Mouse (Mus musculus) left cerebral cortex, adult 11 months (tissue): ENCODE measurements at regions not wholly inside any gene's neighbourhood (a gene's known extent, or its start where the extent isn't known, plus 50 kb on each side); places are given as distances from the start of the nearest gene placed in this dataset.

Experiments used
- DNase-seq: peaks from one replicate; pipeline ENCODE4 v3.0.0; 2022; ENCODE audit warnings: low spot score

GRCm38 (mm10) chr1:35786241-35786640 lies 282.0 kb upstream of the Hs6st1 start:
- no peak for DNase-seq

DNA sequence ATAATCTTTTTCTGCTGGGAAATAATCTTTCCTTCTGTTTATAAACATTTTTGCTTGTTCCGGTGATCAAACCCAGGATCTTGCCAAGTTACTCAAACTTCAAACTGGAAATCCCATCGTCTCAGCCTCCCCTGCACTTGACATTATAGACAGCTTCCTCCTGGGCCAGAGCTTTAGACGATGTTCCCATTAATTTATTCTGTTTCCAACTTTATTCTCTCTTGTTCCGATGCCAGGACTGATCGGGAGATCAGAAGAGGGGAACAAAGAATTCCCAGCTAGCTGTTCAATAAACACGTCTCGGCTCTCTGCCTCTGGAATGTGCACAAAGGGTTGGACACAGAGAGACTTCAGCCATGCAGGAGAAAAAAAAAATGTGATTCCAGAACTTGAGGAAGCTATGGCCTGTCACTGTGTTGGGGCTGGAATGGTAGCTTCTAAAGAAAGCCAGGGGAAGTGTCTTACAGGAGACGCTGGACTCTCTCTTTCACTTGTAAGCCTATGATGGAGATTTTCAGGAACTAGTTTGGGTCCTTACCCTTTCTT lies 281.5 kb upstream of the Hs6st1 start:
- no peak for DNase-seq

DNA sequence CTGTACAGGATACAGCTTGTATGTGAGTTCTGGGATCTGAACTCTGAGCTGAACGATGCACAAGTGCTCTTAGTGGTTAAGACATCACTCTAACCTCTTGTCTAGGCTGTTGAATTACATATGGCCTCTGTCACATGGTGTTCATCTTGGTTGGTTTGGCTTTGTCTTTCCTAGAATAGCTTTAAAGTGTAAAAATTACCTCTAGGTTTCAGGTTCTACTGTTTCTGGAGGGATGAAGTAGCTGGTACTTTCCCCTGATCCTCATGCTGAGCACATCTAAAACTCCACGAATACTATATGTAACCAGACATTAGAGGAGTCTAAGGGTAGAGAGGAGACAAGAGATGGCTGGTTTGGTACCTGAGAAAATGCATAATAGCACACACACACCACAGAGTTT lies 271.1 kb upstream of the Hs6st1 start:
- no peak for DNase-seq

- no peak for DNase-seq
These were observed 270.7 kb upstream of the Hs6st1 start for GRCm38 (mm10) chr1:35797526-35797925.

DNA sequence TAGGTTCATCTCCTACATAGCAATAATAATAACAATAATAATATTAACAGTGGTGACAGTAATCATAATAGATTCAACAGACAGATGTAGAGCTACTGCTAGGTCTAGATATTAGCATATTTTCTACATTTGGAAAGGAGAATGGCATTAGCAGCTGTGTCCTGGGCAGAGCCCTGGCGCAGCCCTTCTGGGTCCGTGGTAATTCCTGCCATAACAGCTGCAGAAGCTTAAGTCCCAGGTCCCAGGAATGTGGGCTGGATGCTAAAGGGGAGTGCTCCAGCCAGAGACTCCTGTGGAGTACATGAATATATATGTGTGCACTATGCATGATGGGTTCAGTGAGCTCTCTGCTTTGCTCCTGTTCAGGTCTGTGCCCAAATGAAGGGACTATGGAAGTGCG lies 262.7 kb upstream of the Hs6st1 start:
- no peak for DNase-seq

- no peak for DNase-seq
These were observed 261.9 kb upstream of the Hs6st1 start for GRCm38 (mm10) chr1:35806329-35806728.

DNA sequence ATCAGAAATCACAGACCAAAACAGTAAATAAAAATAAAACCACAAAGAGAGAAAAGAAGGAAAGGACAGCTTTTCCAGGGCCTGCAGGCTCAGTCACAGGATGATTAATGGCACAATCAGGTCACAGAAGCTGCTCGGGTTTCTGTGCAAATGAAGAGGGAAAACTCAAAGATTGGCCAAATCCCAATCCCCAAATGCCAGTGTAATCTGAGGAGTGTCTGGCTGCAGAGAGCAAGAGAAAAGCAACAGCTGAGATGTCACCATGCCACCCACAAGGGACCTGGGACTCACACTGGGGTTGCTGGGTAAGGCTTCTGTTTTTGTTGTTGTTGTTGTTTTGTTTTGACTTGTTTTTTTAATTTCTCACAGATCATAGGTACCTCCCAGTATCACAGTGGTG lies 261.5 kb upstream of the Hs6st1 start:
- DNase-seq: no peak

DNA sequence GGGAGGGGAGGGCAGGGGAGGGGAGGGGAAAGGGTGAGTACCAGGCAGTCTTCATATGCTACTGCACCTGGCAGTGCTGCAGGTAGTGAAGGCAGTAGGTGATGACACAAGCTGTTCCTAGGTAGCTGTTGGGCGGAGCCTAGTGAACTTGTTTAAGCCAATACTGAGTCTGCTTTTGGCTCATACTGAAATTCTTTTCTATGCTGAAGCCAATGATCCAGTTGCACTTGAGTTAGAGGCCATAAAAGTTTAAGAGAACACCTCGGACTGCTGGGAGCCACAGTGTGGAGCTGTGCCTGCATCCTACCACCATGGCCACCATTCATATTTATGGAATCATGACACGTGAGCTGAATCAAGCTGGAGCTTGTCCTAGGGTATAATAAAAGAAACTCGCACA lies 259.3 kb upstream of the Hs6st1 start:
- DNase-seq: no peak

- no peak for DNase-seq
These were observed 258.9 kb upstream of the Hs6st1 start for GRCm38 (mm10) chr1:35809341-35809740.

DNA sequence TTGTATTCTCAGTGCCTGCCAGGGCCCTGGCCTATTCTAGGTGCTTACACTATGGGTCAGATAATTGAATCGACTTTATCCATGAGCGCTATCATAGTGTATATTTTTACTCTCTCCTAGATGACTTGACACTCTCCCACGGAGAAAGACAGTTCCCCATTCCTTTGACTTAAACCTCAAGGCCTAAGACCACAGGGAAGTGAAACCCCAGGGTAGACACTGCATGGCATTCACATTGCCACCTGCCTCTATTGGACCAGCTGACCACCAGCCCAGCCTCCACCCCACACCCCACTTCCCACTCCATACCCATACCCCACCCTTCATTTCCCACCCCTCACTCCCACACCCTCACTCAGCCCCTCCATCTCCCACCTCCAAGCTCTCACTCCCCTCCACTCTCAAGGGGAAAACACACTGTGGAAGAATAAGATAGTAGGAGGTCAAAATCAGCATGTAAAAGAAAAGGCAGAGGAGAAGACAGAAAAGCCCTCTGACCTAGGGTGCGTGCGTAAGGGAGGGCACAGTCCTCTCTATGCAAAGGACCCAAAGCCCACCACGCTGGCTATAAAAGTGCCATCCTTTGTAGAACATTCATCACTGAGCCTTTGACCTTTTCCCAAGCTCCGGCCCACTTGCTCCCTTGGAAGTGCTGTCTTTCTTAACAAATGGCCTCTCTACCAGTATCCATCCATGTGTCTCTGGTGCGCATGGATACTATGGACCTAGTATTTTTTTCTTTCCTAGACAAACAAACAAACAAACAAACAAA lies 257.4 kb upstream of the Hs6st1 start:
- DNase-seq: no peak

DNA sequence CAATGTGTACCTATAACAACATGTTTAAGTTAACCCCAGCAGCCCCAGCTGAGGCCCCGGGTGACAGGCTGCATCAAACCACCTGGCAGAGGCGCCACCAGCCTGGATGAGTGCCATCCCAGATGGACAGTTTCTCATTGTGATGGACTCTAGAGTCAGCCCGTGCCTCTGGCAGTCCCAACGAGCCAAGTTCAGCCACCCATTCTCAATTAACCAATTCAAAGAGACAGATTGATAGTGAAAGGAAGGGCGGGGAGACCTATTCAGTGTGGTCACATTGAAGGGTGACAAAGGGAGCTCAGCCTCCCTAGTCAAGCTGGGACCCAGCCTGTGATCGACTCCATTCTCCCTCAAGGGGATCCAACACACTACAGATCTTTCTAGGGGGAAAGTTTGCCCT lies 256.8 kb upstream of the Hs6st1 start:
- DNase-seq: no peak

GRCm38 (mm10) chr1:35811795-35812194 lies 256.4 kb upstream of the Hs6st1 start:
- DNase-seq: no peak

GRCm38 (mm10) chr1:35813625-35814024 lies 254.6 kb upstream of the Hs6st1 start:
- DNase-seq: no peak

DNA sequence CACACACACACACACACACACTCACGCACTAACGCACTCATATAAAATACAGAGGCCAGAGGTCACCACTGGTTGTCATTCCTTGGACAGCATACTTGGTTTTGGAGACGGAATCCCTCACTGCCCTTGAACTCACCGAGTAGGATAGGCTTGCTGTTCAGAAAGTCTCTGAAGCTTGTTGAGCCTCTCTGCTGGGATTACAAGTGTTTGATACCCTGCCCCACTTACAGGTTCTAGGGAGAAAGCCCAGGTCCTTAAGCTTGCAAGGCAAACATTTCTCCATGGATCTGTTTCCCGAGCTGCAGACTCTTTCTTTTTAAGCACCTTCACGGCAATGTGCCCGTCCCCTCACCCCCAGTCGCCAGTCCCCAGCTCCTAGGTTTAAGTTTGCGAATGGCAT lies 254.0 kb upstream of the Hs6st1 start:
- no peak for DNase-seq

DNA sequence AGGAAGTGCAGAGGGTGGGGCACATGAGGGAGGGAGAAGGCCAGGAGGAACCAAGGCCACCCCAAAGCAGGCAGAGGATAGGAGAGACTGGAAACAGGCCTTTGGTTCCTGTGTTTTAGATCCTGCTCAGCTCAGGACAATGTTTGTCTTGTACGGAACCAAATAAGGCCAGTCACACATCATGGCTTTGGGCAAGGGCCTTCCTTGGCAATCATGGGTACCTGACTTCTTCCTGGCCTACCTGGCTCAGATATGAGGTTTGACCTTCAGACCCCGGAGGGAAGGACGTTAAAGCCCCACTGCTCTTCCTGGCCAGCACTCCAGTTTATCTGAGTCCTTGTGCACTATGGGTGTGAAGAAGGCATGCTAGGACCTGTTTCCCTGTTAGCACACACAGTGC lies 253.4 kb upstream of the Hs6st1 start:
- DNase-seq: no peak

DNA sequence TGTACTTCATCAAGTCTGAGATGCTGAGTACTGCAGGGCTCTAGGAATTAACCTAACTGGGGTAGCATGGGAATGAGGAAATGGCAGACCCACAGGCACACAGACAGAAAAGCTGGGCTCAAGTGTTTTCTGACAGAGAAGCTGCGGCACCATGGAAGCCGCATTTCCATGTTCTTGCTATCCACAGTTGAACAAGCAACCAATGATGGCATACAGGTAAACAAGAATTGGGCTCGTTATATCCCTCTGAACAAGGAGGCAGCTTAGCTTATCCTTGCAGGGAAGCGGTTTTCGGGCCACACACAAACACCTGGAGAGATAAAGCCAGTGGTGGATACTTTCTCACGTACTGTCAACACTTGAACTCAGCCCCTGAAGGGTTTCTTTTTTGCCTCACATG lies 246.4 kb upstream of the Hs6st1 start:
- DNase-seq: no peak

DNA sequence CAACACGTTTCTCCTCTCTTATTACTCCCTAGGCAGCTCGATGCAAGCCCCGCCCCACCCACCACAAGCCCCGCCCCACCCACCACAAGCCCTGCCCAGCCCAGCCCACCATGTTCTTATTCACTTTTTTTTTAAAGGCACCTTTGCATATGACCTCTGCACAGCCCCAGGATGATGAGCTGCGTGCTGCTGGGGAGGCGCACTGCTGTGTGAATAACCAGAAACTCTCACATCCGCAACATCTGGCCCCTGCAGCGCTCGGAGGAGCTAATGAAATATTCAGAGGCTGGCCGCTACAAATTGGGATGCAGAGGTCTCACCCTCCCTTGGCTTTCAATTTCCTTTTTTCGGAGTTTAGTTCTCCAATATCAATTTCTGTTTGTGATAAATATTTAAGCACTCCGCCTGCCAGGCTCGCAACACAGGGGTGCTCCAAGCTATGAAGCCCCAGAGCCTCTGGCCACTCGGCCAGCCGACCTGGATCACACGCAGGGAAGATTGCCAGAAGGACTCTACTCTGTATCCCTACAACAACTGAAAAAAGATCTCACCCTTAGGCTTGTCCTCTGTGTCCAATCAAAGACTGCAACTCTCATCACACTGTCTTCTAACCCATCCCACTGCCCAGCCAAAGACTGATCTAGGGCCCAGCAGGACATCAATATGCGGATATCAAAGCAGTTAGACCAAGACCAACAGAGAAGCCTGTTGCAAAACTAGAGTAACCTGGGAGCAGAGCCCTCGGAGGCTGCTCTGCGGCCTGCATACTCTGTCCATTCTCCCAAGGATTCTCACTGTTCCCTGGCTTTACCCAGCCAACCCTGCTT lies 245.6 kb upstream of the Hs6st1 start:
- no peak for DNase-seq

DNA sequence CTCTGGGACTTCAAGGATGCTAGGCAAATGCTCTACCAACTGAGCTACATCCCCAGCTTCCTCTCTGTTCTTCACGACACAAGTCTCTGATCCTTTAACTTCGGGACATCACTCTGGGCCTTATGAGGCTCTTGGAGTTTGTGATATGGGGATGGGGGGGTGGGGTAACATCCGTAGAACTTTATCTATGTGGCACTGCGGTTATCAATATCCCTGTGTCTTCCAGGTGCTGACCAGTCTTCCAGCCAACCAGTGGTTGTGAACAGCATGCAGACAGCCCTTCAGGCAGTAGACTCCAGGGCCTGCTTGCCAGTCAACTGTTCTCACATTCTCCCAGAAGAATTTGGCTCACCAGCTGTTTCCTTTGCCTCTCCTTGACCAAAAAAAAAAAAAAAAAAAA lies 244.7 kb upstream of the Hs6st1 start:
- no peak for DNase-seq

GRCm38 (mm10) chr1:35823981-35824880 lies 244.0 kb upstream of the Hs6st1 start:
- no peak for DNase-seq

GRCm38 (mm10) chr1:35825531-35825966 lies 242.7 kb upstream of the Hs6st1 start:
- no peak for DNase-seq

DNA sequence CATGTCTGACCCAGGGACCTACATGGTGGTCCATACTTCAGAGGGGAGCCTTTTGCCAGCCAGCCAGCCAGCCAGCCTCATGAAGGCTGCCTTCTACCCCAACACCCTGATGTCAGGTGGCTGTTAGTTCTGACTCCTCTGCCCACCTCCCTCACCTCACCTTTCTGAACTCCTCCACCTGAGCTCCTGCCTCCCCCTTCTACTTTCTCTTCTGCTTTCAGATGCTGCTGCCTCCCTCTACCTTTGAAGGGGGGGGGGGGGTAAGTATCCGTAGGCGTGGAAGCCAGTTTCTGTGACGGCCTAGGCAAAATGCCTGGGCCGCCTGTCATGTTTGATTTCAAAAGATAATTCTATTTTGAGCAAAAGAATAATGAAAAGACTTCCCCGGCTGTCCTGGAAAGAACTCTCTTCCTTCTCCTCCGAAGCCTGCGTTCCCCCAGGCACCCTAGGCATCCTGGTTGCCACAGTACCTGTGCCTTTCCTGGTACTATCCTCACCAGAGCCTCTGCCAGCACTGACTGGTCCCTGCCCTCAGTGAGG lies 241.6 kb upstream of the Hs6st1 start:
- DNase-seq: no peak

GRCm38 (mm10) chr1:35827471-35827870 lies 240.7 kb upstream of the Hs6st1 start:
- DNase-seq: no peak
